Mouse (Mus musculus) liver, adult 2 months (tissue): ENCODE measurements around the gene Gm13271. TPM values are rescaled to one million over a fixed set of nuclear protein-coding genes. Genes with fewer than 3 reads are reported as not detected.
"Not testable (repeated sequence)": the region's sequence is repeated elsewhere in the genome, so short reads cannot be mapped to it uniquely, and the experiment has no call there.

Source experiments
- DNase-seq: peaks from one replicate; pipeline ENCODE4 v3.0.0-alpha.2; 2011; ENCODE audit warnings: low read depth, low spot score; ENCODE audit errors: extremely low read depth
- H3K27ac ChIP-seq: fragments of 200-500 bp; replicated peaks from 2 replicates; pipeline ENCODE4 v1.5.1; 2012; ENCODE audit warnings: low read depth, mild to moderate bottlenecking, control low read depth, inconsistent platforms, low read length; ENCODE audit not compliant: insufficient read depth
- H3K27me3 ChIP-seq: fragments of 200-500 bp; 2 replicates; pipeline ENCODE4 v1.6.1; 2012; ENCODE audit warnings: mild to moderate bottlenecking, moderate library complexity, low read length, inconsistent platforms; ENCODE audit not compliant: control insufficient read depth, insufficient read depth
- H3K36me3 ChIP-seq: fragments of 200-500 bp; 2 replicates; pipeline ENCODE4 v1.6.1; 2012; ENCODE audit warnings: low read length, inconsistent platforms; ENCODE audit not compliant: control insufficient read depth, insufficient read depth
- H3K4me1 ChIP-seq: fragments of 200-500 bp; 2 replicates; pipeline ENCODE4 v1.6.1; 2011; ENCODE audit warnings: low read length; ENCODE audit not compliant: control insufficient read depth, insufficient read depth
- H3K4me3 ChIP-seq: fragments of 200-500 bp; 2 replicates; pipeline ENCODE4 v1.5.1; 2011; ENCODE audit warnings: low read depth, mild to moderate bottlenecking, control low read depth, low read length, moderate library complexity; ENCODE audit not compliant: insufficient read depth
- H3K79me2 ChIP-seq: fragments of 200-500 bp; 2 replicates; pipeline ENCODE4 v1.6.1; 2012; ENCODE audit warnings: inconsistent platforms, mild to moderate bottlenecking, low read length, moderate library complexity; ENCODE audit not compliant: control insufficient read depth, insufficient read depth
- H3K9ac ChIP-seq: fragments of 200-500 bp; 2 replicates; pipeline ENCODE4 v1.6.1; 2012; ENCODE audit warnings: low read depth, mild to moderate bottlenecking, control low read depth, inconsistent platforms, low read length
- CTCF ChIP-seq: fragments of 200-500 bp; IDR thresholded peaks from 2 replicates; pipeline ENCODE4 v1.5.1; 2011; ENCODE audit warnings: low read depth, low read length, control low read depth
- POLR2A ChIP-seq: fragments of 200-500 bp; IDR thresholded peaks from 2 replicates; pipeline ENCODE4 v1.6.1; 2011; ENCODE audit warnings: low read length, control low read depth; ENCODE audit not compliant: insufficient read depth; ENCODE audit errors: extremely low read depth
- WGBS: fragments of 180-500 bp; shearing (Covaris S2); methylation state at CpG from one replicate; pipeline ENCODE4 v1.1.7; 2018; 5-methylcytosine and 5-hydroxymethylcytosine counted together
- polyA plus RNA-seq: library from polyadenylated mRNA; depleted of rRNA; stranded (reverse); fragments of >200 nt; gene quantifications from 2 replicates; pipeline ENCODE4 v1.2.3, GENCODE M21; 2012
- total RNA-seq: library from RNA; depleted of rRNA; stranded (reverse); fragments of >200 nt; gene quantifications from 2 replicates; pipeline ENCODE4 v1.2.3, GENCODE M21; 2014

Gene Gm13271
- total and polyA plus RNA-seq, 2 experiments = not detected

DNA sequence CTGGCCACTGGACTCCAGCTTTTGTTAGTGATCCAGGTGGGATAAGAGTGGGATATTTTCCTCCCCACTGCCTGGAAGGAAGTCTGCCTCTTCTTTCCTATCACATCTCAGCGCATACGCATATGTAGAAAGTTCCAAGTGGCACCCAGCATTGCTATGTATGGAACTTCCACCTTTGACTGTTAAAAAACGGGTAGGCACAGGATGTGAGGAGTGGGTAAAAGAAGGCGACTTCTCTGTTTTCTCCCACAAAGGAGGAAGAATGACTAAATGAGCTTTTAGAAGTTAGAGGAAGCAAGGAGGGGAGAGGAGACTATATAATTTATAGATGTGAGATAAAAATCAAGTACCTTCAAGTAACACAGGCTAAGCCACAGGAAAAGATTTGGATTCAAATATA, 13.2 kb upstream of the Gm13271 start:
- 85% methylated on average over 4 of the region's 4 CpGs for WGBS
- H3K4me3 ChIP-seq = no peak overlapping the region
- H3K9ac ChIP-seq = no peak overlapping the region
- no peaks in the 10 kb centered on the region for H3K27me3 ChIP-seq
- TF ChIP-seq POLR2A (no peak), CTCF (no peak)
- no peaks in the 10 kb centered on the region for H3K4me1 ChIP-seq
- H3K36me3 ChIP-seq = no peaks in the 10 kb centered on the region
- no peak overlapping the region for H3K27ac ChIP-seq
- DNase-seq = no peak
- H3K79me2 ChIP-seq = no peaks in the 10 kb centered on the region

DNA sequence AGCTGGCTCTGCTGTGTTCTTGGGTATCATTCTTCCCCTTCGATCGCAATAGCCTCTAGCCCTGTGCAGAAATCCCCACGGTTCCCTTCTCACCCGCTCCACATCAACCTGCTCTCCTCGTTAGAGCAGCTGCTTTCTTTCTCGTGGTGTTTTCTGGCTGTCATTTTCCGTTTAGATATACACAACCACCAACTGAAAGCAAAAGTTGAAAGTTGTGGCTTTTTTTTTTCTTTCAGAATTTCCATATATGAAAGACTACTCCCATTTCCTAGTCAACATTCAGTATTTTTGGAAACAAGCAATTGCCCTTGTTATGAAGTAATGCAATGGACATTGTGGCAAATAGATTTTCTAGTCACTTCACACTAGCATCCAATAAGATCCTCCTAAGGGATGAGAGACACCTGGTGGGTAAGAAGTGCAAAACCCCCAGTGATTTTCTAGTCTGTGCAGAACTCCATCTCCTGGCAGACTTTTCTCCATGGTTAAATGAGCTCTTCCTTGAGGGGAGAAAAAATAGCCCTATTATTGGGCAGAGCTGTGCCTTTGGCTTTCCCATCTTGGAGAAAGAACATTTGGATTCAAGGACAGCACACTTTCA, 11.8 kb upstream of the Gm13271 start:
- WGBS = 85% methylated on average over 7 of the region's 7 CpGs
- Histone ChIP-seq H3K27ac (no peak overlapping the region), H3K79me2 (no peaks in the 10 kb centered on the region), H3K36me3 (no peaks in the 10 kb centered on the region), H3K4me3 (no peak overlapping the region), H3K27me3 (no peaks in the 10 kb centered on the region), H3K4me1 (no peaks in the 10 kb centered on the region), H3K9ac (no peak overlapping the region)
- DNase-seq = no peak
- TF ChIP-seq POLR2A (no peak), CTCF (no peak)

- Histone ChIP-seq H3K27ac (no peak overlapping the region), H3K79me2 (no peaks in the 10 kb centered on the region), H3K27me3 (no peaks in the 10 kb centered on the region), H3K4me1 (no peaks in the 10 kb centered on the region), H3K9ac (no peak overlapping the region), H3K4me3 (no peak overlapping the region), H3K36me3 (no peaks in the 10 kb centered on the region)
- no peak for DNase-seq
- WGBS = 59% methylated on average over 3 of the region's 3 CpGs
- TF ChIP-seq POLR2A = no peak
- peak; percentile 39 for TF ChIP-seq CTCF
These were observed 10.5 kb upstream of the Gm13271 start for GRCm38 (mm10) chr4:88744207-88744606.

- 82% methylated on average over 6 of the region's 6 CpGs for WGBS
- Histone ChIP-seq H3K27ac (no peak overlapping the region), H3K36me3 (no peaks in the 10 kb centered on the region), H3K4me1 (no peaks in the 10 kb centered on the region), H3K9ac (no peak overlapping the region), H3K79me2 (no peaks in the 10 kb centered on the region), H3K4me3 (no peak overlapping the region), H3K27me3 (no peaks in the 10 kb centered on the region)
- no peak for TF ChIP-seq POLR2A
- DNase-seq = no peak
These were observed 4.7 kb upstream of the Gm13271 start for GRCm38 (mm10) chr4:88749926-88750325.

DNA sequence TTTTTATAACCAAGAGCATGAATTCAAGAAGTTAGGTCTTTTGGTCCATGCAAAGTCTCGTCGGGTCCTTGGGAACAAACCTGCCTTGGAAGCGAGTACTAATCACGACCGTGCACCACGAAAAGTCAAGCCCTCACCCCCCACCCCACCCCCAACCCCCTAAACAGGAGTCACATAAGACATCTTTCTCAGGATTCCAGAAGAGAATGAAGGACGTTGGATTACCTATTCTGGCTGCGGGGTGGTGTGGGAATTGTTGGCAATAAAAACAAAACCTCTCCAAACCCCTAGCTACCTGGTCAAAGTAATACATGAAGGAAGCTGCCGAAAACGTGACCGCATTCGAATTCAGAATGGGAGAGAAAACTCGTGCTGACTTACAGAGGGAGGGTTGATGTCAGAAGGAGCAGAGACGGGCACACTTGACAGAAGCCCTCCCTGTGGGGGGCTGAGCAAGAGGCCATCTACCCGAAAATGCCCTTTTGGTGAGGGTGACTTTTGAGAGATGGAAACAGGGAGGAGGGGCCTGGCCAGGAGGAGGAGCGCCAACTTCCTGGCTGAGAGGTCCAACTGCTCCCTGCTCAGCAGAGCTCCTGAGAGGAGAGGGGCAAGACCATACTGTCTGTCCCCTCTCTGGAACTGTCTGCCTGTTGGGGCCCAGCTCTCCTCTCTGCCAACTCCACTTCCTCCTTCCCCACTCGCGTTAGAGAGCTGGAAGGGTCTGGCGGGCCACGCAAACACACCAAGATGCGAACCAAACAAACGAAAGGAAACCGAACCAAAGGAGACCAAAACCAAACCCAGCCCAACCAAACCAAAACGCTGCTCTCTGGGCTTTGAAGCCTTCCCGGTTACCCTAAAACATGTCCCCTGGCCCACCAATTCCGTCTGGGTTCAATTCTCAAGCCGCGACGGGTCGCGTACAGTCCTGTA, 2.2 kb downstream of the Gm13271 start:
- H3K79me2 ChIP-seq, H3K36me3 ChIP-seq, H3K27me3 ChIP-seq, DNase-seq, H3K4me1 ChIP-seq: not testable (repeated sequence)
- Histone ChIP-seq H3K9ac (peak overlapping the region; percentile 79), H3K27ac (peak overlapping the region; percentile 78), H3K4me3 (peak overlapping the region; percentile 46)
- 10% methylated on average over 29 of the region's 31 CpGs for WGBS

DNA sequence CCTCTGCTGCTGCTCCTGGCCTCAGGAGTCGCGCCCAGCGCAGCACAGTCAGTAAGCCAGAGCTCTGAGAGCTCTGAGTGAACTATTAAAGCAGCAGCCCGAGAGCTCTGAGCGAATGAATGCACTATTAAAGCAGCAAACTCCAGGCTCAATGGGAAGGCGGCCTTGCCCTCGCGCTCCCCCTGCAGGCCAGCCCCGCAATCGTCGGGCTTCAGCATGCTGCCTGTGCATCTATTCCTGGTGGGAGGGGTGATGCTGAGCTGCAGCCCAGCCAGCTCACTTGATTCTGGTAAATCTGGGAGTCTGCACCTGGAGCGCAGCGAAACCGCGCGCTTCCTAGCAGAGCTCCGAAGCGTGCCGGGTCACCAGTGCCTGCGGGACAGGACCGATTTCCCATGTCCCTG, 3.0 kb downstream of the Gm13271 start:
- peak overlapping the region; percentile 46 for H3K4me3 ChIP-seq
- H3K4me1 ChIP-seq, H3K36me3 ChIP-seq, H3K79me2 ChIP-seq, H3K27ac ChIP-seq, H3K27me3 ChIP-seq: not testable (repeated sequence)
- TF ChIP-seq CTCF = peak; percentile 73
- H3K9ac ChIP-seq = 0 out of 2 replicates have a peak overlapping the region, but pooled peaks have one; percentile 79
- DNase-seq = peak; percentile 71
- 0% methylated on average over 21 of the region's 21 CpGs for WGBS

GRCm38 (mm10) chr4:88758751-88759150, 4.1 kb downstream of the Gm13271 start:
- not testable (repeated sequence) for H3K4me3 ChIP-seq, H3K79me2 ChIP-seq, H3K9ac ChIP-seq, H3K27me3 ChIP-seq, H3K27ac ChIP-seq, DNase-seq, H3K4me1 ChIP-seq, H3K36me3 ChIP-seq
- 81% methylated on average over 9 of the region's 9 CpGs for WGBS

DNA sequence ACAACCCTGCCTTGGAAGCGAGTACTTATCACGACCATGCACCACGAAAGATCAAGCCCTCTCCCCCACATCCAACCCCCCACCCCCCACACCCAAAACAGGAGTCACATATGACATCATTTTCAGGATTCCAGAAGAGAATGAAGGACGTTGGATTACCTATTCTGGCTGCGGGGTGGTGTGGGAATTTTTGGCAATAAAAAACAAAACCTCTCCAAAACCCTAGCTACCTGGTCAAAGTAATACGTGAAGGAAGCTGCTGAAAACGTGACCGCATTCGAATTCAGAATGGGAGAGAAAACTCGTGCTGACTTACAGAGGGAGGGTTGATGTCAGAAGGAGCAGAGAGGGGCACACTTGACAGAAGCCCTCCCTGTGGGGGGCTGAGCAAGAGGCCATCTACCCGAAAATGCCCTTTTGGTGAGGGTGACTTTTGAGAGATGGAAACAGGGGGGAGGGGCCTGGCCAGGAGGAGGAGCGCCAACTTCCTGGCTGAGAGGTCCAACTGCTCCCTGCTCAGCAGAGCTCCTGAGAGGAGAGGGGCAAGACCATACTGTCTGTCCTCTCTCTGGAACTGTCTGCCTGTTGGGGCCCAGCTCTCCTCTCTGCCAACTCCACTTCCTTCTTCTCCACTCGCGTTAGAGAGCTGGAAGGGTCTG, 5.1 kb downstream of the Gm13271 start, which contains the start of gene Gm13283:
Gene Gm13283 (plus strand): TSS at position 510 of the 659 bp plus-strand sequence.
- 19% methylated on average over 11 of the region's 14 CpGs for WGBS
- H3K4me1 ChIP-seq, H3K27me3 ChIP-seq, DNase-seq, H3K36me3 ChIP-seq, H3K79me2 ChIP-seq: not testable (repeated sequence)
- peak within 1 kb of the TSS; percentile 43; the same call in 1 of the 2 replicates for H3K27ac ChIP-seq
- peak within 1 kb of the TSS; percentile 9; the same call in 1 of the 2 replicates for H3K4me3 ChIP-seq
- 0 out of 2 replicates have a peak within 1 kb of the TSS, but pooled peaks have one; percentile 67 for H3K9ac ChIP-seq
